Comparison of ENCODE assay signal across 17 mouse cellular contexts in genomic region chr15:7008725-7009380, GRCm38 (mm10).
"Had no signal": no experiment of that assay in that cellular context is flagged by ENCODE, and none has a peak within 500 bp of the region (broad histone marks: within the 10 kb centered on the region; RNA-seq: fewer than 3 reads in every experiment).

No protein-coding gene starts in this region.

- H3K4me2 ChIP-seq: intestine, embryonic 15.5 days; kidney, embryonic 15.5 days; liver, embryonic 11.5 days; liver, embryonic 15.5 days; lung, embryonic 15.5 days; midbrain, embryonic 12.5 days; neural tube, embryonic 13.5 days had no signal

- H3K4me1 ChIP-seq: limb, embryonic 10.5 days; liver, embryonic 15.5 days; lung, embryonic 15.5 days; midbrain, embryonic 12.5 days; neural tube, embryonic 13.5 days had no signal

- H3K9me3 ChIP-seq: intestine, embryonic 15.5 days; kidney, embryonic 15.5 days; limb, embryonic 10.5 days; liver, embryonic 15.5 days; lung, embryonic 15.5 days; midbrain, embryonic 12.5 days; neural tube, embryonic 13.5 days had no signal

- H3K27me3 ChIP-seq: kidney, embryonic 15.5 days; liver, embryonic 15.5 days; lung, embryonic 15.5 days; midbrain, embryonic 12.5 days; neural tube, embryonic 13.5 days had no signal

- H3K9ac ChIP-seq: intestine, embryonic 15.5 days; kidney, embryonic 15.5 days; liver, embryonic 15.5 days; lung, embryonic 15.5 days; midbrain, embryonic 12.5 days; neural tube, embryonic 13.5 days had no signal

- H3K4me3 ChIP-seq: intestine, embryonic 15.5 days; kidney, embryonic 15.5 days; left cerebral cortex, adult 2 months; limb, embryonic 10.5 days; liver, embryonic 15.5 days; lung, embryonic 15.5 days; midbrain, embryonic 12.5 days; neural tube, embryonic 13.5 days had no signal

- ATAC-seq: intestine, embryonic 15.5 days; midbrain, embryonic 16.5 days had no signal

- DNase-seq: kidney, adult 18-20 months; kidney, postnatal 14 days; retina, postnatal 1 day; right cerebral cortex, postnatal 14 days; thymus, adult 2 months; thymus, postnatal 25 days had no signal

- H3K27ac ChIP-seq: intestine, embryonic 15.5 days; kidney, embryonic 15.5 days; left cerebral cortex, adult 2 months; limb, embryonic 10.5 days; liver, embryonic 15.5 days; lung, embryonic 15.5 days; midbrain, embryonic 12.5 days; neural tube, embryonic 13.5 days; stomach, postnatal 0 days had no signal

- H3K36me3 ChIP-seq: intestine, embryonic 15.5 days; kidney, embryonic 15.5 days; limb, embryonic 10.5 days; liver, embryonic 15.5 days; lung, embryonic 15.5 days; midbrain, embryonic 12.5 days; neural tube, embryonic 13.5 days had no signal
